Mouse (Mus musculus): ENCODE results near the gene Olfr462.
"Not testable (repeated sequence)": the region's sequence is repeated elsewhere in the genome, so short reads cannot be mapped to it uniquely, and the experiment has no call there.

Olfr462 gene

DNA sequence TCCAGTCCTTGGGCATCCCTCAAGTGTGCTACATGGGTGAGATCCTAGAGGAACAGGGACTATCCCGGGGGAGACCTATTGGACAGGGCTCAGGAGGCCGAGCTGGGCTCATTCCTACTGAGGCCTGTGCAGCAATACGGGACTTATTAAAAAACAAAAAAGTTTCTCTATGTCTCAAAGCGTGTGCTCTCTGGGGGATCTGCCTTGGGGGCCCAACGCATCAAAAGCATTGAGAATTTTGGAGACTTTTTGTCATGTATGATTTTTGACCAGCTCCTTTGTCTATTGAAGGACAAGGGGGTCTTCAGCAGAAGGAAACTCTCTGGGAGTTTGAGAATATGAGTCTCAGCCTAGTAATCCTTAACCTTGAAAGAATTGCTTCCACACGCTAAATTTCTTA, at the start of gene Olfr462:
TSS of gene Olfr462 (minus strand) at position 101 of the 400 bp plus-strand sequence.
- no peak for DNase-seq

DNA sequence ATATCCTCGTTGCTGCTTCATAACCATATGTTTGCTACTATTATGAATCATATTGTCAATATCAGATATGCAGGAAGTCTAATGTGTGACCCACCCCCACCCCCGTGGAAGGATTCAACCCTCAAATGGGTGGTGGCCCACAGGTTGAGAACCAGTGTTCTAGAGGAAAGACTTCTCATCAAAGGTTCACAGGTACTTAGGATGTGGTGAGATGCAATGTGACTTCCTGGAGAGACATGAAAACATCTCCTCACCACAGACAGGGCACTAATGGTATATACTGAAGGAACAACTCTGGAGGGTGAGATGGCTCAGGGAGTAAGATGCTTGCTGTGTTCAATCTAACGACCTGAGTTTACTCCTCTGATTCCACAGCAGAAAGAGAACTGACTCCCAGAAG, 43.4 kb upstream of the Olfr462 start:
- DNase-seq = no peak

DNA sequence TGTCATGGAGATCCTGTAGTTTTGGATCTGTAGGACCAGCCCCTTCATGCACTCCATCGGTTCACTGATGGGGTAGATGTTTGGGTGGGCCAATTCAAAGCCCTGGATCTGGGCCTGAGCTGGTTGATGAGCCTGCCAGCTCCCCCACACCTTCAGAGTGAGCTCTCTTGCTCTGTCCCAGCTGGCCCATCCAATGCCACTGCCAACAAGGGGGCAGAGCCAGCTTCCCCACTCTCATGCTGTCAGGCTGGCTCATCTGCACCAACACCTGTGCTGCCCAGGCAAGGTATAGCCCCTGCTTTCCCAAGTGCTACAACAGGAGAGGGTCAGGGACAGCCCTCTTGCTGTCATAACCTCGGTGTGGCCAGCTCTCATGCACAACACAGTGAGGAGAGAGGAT, 41.7 kb upstream of the Olfr462 start:
- DNase-seq = no peak

DNA sequence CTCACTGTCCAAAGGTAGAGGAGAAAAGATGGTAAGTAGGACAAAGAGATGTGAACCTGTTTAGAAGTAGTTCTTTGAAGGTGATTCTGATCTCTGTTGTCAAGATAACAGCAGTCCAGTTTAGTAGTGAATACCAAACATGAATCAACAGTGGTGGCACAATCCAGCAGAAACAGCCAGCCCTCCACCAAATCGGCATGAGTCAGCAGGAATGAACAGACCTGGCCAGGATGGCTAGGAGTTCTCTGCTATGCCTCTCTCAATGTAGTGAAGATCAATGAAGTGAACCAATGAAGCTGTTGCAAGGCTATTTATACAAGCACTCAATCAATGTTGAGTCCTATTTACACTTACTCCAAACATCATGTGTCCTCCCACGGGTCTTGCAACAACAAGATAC, 38.3 kb upstream of the Olfr462 start:
- no peak for DNase-seq

DNA sequence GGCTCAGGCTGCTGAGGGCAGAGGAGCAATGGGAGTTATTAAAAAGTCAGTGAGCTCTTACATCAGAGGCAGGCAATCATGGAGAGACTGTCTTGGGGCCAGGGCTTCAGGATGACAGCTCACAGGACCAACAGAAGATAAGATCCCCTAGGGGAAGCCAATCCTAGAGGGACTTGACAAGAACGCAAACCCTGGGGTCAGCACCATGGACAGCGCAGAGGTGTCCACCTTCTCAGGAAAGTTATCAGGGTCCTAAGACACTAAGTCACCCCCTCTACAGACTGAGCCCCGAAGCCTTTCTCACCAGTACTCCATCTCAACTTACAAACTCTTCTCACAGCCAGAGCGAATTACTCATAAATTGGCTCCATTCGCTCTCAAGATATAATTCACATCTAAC, 28.9 kb upstream of the Olfr462 start, which contains the start of gene Olfr464:
TSS of gene Olfr464 (minus strand) at position 2 of the 400 bp plus-strand sequence.
- no peak for DNase-seq

DNA sequence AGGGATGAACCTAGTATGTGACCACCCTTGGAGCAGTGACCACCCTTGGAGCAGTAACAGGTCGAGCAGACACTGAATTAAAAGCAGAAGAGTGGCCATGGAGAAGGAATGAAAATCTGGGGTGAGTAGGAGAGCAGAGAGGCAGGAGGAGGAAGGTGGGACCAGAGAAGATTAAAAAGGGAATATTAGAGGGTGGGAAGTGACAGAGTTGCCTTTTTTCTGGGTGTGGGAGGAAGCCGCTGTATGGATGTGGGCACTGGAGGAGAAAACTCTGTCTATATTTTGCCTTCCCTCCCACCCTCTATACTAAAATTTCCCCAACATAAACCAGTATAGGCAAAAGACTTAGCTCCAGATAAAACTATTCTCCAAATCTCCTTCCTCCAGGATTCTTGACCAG, 28.2 kb upstream of the Olfr462 start:
- DNase-seq = no peak

DNA sequence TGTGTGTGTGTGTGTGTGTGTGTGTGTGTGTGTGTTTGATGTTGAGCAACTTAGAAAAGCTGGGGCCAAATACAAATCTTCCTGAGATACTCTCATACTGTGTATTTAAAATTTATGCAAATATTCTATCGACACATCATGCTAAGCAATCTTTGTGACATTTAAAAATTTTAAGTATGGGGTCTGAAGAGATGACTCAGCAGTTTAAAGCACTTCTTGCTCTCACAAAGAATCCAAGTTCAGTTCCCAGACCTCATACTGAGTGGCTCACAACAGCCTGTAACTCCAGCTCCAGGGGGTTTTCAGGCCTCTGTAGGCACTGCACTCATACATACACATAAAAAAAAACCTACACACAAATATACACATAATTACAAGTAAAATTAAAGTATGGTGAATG, 23.9 kb upstream of the Olfr462 start:
- DNase-seq = peak; percentile 4

DNA sequence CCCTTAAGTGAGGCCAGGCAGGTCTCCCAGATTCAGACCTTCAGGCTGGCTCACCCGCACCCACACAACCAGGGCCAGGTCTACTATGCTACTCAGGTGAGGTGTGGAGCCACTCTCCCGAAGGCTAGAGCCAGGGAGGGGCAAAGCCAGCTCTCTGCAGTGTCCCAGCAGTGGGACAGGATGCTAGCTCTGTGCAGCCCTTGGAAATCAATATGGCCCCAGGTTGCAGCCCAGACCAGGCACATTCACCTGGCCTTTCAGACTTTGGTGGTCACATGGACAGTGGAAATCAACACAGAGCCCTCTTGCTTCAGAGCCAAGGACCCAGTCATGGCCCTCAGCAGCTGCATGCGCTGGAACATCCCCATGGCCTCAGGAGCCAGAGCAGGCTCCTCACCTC, 12.3 kb upstream of the Olfr462 start:
- DNase-seq = peak; percentile 64

DNA sequence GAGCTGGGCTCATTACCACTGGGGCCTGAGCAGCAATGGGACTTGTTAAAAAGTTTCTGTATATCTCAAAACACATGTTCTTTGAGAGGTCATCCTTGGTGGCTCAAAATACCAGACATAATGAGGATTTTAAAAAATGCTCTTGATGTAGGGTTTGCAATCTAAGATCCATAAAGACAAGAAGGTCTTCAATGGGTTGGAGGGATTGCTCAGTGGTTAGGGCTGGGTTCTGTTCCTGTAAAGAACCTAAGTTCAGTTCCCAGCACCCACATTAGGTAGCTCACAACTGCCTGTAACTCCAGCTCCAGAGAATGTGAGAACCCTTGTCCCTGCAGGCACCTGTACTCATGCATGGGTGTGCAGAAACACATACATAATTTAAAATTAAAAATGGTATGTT, 5.2 kb upstream of the Olfr462 start, which contains the start of gene Olfr463:
TSS of gene Olfr463 (minus strand) at position 101 of the 400 bp plus-strand sequence.
- DNase-seq = no peak

DNA sequence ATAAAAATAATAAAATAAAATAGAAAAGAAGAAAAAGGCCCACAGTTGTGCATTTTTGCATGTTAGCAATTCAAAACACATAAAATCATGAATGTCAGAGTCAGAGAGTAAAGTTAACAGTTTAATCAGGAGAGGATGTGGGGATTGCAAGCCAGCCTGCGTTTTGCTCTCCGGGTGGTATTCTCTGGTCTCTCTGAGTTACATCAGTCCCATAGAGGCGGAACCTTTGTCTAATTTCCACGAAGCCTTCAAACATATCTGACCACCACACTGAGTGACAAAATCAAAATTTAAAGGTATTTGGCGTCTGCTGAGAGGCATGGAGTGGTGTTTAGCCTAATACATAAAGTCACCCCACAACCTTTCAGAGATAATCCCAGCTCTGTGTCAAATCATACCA, 7.2 kb downstream of the Olfr462 start:
- no peak for DNase-seq

DNA sequence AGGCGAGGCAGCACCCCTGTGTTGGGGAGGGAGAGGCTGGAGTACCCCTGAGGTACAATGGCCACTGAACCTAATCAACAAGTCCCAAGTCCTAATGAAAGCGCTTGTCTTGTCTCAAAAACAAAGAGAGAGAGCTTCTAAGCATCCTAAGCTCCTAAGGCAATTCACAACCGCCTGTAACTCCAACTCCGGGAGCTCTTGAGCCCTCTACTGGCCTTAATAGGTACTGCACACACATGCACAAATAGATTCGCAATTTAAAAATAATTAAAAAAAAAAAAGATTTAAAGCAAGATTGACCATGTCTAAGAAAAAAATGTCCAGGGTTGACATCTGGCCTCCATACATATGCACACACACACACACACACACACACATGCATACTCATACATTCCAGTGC, 8.6 kb downstream of the Olfr462 start:
- no peak for DNase-seq

DNA sequence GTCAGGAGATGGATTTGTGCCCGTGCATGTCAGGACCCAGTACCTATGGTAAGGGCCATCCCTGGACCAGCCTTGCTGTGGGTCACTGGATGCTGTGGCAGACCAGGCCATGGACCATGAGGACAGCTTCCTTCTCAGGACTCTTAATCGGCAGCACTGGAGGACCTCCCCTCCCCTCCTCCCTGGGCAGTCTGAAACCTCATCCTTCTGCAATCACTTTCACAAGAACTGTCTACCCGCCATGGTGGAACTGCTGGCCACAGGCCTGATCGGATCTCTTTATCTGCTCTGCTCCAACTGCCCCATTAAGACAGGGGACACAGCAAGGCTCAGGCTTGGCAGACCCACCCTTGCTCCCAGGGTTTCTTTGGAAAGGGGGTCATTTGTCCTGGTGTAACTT, 10.4 kb downstream of the Olfr462 start:
- no peak for DNase-seq

DNA sequence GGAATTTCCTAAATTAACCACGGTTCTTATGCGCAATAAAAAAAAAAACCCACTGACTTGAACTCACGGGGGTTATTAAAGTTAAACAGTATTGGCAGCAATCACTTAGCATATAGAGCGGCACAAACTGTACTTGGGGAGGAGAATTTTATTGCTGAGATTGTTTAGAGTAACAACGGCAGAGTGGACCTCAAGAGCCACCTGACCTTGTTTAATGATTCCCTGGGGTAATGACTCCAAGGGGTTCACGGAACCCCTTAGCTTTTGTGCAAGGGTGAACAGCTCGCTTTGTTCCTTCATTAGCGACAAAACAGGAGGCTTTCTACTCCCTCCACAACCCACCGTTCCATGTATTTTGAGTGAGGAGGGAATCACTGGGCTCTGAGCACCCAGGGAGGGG, 12.2 kb downstream of the Olfr462 start:
- no peak for DNase-seq

DNA sequence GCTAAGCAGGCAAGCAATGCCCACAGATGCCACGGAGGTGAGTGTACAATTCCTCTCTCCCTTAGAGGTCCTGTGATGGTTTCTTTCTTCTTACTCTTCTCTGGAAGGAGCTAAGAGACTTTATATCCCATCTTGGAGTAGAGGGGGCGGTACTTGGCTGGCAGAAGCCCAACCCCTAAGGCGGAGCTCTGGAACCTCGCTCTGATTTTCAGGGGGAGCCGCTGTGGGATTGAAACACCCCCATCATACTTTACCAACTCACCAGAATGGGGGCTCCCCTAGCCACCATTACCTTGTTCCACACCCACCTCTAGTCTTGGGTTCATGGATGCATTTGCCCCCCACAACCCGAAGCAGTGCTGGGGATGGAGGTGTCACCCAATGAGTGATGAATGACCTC, 16.6 kb downstream of the Olfr462 start, which contains the start of gene Epx:
TSS of gene Epx (minus strand) at position 101 of the 400 bp plus-strand sequence.
- no peak for DNase-seq

DNA sequence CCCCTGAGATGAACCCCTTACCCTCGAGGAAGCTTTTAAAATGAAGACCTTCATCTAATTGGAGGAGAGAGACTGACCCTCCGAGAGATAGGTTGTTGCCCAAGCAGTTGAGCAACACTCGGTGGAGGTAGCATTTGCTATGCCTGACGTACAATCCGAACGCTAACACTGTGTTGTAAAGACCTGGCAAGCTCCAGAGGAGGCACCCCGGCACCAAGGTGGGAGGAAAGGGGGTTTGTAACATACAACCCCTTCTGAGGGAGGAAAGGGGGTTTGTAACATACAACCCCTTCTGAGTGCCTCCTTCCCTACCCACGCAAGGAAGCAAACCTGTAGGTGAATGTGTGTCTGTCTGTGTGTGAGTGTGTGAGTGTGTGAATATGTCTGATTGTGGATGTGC, 20.3 kb downstream of the Olfr462 start:
- no peak for DNase-seq

DNA sequence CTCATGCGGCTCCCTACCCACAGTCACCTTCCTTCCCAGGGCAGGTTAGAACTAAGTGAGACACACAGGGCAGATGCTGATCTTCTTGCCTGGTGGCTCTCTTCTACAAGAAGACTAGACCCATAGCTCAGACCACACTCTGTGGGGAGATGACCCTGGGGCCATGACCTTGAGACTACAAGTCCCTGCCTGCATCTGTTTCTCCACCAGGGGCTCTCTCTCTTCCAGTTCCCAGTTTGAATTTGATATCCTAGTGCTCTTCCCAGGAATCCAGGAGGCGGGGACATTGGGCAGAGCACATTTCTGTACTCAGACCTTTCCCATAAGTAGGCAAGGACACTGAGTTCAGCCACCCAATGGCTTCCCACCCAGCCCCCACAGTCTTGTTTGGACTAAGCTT, 22.0 kb downstream of the Olfr462 start:
- no peak for DNase-seq

DNA sequence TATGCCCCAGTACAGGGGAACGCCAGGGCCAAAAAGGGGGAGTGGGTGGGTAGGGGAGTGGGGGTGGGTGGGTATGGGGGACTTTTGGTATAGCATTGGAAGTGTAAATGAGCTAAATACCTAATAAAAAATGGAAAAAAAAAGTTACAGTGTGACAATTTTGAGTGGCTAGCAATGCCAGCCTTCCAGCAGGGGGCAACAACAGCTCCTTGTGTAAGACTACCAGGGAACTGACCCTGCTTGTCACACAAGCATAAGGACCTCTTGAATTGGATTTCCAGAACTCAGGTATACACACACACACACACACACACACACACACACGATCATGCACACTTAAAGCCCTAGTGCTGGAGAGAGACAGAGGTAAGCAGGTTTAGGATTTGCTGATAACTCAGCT, 25.2 kb downstream of the Olfr462 start:
- not testable (repeated sequence) for DNase-seq

DNA sequence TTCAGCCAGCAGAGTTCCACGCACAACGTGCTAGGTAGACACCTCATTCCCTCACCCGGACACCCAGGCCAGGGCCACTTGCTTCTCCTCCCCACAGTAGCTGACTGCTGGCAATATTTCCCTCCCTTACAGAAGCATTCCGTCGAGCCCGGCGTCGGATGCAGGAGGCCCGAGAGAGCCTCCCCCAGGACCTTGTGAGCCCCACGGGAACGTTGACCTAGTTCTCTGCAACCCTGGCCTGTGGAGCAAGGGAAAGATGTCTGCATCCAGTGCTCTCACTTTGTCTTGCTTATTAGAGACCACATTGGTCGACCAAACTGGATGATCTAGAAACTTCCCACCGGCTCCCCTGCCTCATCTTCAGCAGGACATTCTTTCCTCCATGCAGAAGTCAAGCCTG, 29.3 kb downstream of the Olfr462 start:
- peak; percentile 93 for DNase-seq

DNA sequence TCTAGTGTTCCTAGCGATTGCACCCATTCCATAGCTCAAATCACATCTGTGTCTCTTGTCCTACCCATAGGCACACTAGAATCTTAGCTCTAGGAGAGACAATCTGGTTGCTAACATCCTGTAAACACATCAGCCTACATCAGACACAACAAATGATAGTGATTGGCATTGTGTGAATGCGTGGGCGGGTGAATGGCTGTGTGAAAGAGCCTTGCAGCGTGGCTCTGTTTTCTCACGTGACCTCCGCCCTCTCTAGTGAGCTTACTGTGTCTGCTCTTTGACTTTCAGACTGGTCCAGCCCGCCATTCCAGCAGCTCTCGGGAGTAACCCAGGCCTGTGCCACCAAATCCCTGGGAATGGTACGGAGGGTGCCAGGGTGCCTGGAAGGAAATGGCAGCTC, 31.6 kb downstream of the Olfr462 start:
- DNase-seq = no peak

DNA sequence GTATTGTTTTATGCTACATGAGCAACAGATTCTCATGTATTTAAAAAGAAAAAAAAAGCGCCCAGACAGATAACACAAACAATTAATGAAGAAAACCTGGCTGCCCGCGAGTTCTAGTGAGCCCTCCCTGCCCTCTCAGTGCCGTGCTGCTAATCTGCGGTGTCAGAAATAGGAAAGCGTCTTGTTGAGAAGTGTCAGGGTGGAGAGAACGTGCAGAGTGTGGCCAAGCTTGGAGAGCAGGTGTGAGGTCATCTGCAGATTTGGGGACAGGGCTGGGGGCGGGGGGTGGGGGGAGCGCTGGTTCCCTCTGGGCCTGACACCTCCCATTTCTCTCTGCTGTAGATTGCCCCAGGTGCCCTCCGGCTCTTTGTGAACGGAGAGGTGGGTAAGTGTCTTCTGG, 32.8 kb downstream of the Olfr462 start:
- DNase-seq = no peak

DNA sequence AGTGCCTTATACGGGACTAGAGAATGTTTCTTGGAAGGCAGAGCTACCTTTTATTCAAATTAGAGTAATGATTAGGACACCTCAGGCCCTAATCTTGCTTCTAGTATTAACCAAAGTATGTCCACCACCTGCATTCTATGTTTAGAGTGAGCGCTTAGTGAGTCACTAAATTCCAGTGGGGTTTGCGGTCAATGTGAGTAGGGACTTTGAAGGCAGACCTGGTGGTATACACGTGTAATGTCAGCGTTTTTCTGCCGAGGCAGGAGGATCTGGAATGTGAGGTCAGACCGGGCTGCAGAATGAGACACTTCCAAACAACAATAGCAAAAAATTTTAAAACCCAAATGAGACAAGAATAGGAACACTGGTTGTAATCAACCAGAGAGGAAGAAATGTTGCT, 37.5 kb downstream of the Olfr462 start:
- DNase-seq = no peak

DNA sequence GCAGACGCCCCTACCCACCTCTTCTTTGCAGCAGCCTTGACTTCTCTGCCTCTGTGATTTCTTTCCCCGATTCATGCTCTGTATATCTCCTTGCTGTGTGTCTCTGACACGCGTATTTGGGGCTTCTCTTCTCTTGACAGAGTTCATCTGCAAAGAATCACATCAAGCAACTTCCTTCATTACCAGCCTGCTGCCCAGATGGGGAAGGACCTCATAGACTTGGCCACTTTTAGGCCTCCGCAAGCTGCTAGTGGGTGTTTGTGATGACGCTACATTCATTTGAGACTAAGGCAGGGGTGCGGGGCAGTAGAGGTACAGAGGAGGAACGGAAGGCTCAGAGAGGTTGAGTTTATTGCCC, 38.5 kb downstream of the Olfr462 start:
- peak; percentile 89 for DNase-seq

DNA sequence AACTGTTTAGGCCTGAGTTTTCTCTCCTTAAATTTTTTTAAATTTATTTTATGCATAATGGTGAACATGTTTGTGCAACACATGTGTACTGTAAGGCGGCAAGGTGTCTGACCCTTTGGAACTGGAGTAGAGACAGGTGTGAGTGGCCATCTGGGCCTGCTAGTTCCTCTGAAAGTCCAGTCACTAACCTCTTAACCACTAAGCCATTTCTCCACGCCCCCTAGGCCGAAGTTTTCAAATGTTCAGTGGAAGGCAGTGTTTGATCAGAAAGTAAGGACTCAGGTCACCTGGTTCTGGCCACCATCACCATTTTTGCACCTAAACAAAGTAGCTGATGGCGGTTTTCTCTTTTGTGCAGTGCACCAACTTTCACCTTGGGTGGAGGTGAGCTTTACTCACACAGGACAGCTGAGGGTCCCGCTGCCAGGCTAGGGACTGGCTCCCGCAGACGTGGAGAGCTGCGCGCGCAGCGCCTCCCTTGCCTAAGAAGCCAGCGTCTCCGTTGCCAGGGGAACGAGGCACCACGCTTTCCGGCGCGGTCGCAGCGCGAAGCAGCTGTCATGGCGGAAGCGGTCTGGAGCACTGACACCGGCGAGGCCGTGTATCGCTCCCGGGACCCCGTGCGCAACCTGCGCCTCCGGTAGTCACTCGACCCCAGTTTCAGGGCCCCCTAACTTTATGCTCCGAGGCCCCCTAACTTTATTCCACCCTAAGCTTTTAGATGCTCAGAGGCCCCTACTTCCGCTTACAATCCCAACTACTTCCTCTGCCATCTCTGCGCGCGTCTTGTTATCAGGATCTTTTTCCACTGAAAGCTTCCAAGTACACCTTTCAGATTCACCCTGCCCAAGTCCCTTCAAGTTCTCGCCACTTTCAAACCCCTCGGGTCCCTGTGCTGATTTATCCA, 39.1 kb downstream of the Olfr462 start, which contains the start of gene Mks1:
TSS of gene Mks1 (plus strand) at position 526 of the 907 bp plus-strand sequence.
- peak; percentile 99 for DNase-seq

DNA sequence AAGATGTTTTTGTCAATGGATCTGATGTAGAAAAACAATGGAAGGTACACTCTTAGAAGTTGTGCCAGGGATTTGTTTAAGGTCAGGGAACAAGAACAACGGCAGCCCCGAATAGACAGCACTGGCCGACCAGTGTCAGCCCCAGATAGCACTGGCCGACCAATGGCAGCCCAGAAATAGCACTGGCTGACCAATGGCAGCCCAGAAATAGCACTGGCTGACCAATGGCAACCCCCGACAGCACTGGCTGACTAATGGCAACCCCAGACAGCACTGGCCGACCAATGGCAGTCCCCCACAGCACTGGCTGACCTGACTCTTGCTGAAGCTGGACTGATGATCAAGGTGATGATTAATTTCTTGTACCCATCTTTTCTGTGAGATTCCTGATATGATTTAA, 44.2 kb downstream of the Olfr462 start:
- DNase-seq = peak; percentile 74
